Mouse (Mus musculus) brain, embryonic 14.5 days (tissue): ENCODE data around the gene Bmp6.

Experiments
- CTCF ChIP-seq: fragments of 200-500 bp; IDR thresholded peaks from 2 replicates; pipeline ENCODE4 v1.5.1; 2012; ENCODE audit warnings: inconsistent platforms, mild to moderate bottlenecking, moderate library complexity, borderline replicate concordance; ENCODE audit not compliant: insufficient read depth, insufficient read length; ENCODE audit errors: extremely low read depth
- POLR2A ChIP-seq: fragments of 200-500 bp; IDR thresholded peaks from 2 replicates; pipeline ENCODE4 v1.6.1; 2012; ENCODE audit warnings: mild to moderate bottlenecking, inconsistent platforms, borderline replicate concordance; ENCODE audit not compliant: poor library complexity, insufficient read depth, insufficient read length, severe bottlenecking; ENCODE audit errors: extremely low read depth

DNA sequence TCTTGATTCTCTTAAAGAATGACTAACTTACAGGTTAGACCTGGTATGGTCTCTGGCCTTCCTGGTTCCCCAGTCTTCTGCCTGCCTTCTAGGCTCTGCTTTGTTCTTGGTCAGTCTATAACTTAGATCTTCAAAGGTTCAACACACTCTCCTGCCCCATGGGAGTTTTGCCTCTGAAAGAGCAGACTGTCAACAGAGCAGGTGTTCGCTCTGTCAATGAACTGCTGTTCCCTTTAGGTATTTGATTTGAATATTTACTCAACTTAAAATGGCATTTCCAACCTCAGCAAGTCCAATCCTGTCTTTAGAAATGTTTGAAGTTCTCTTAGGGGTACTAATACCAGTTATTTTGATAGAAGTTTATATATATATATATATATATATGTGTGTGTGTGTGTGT, 26.5 kb upstream of the Bmp6 start:
- TF ChIP-seq CTCF (no peak), POLR2A (no peak)
